Mouse (Mus musculus): ENCODE results near the gene Srp54c.
"Not testable (repeated sequence)": the region's sequence is repeated elsewhere in the genome, so short reads cannot be mapped to it uniquely, and the experiment has no call there.

Gene Srp54c

GRCm38 (mm10) chr12:55229626-55230519 is at the start of gene Srp54c:
Gene Srp54c, plus strand, starts transcription at chr12:55230168.
- not testable (repeated sequence) for DNase-seq (ENCODE audit: low spot score in 2 of 2)

GRCm38 (mm10) chr12:55187686-55188085 is 42.3 kb upstream of the Srp54c start:
- not testable (repeated sequence) for DNase-seq (ENCODE audit: low spot score in 2 of 2)

DNA sequence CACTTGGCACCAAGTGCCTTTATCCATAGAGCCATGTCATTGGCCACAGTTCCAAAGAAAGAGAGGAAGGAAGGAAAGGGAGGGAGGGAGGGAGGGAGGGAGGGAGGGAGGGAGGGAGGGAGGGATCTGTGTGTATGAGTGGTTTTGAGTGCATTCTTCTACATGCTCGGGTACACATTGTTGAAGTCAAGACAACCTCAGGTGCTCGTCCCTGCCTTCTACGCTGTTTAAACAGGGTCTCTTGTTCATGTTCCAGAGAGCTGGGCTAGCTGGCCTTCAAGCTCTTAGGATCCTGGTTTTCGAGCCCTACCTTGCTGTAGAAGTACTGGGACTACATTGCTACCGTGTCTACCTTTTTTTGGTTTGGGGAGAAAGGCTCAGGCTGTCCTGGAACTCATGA is 40.8 kb upstream of the Srp54c start:
- DNase-seq (ENCODE audit: low spot score in 2 of 2), result not testable (repeated sequence)

DNA sequence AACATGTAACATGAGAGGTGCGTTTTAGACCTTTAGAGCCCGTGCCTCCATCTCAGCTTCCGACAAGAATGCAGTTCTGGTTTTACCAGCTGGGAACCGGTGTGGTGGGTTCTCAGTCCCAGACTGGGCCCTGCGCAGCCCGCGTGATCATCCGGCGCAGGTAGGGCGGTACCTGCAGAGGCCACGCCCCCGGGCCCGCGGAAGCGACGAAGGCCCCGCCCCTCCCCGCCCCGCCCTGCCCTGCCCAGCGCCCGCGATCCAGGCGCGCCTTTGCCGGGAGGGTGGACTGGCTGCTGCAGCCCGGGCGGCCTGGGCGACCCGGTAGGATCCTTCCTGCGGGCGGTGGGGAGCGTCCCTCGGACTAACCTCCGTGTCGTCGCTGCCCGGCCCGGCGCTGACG is 30.7 kb upstream of the Srp54c start, which contains the start of gene 1700047I17Rik2:
1700047I17Rik2 (plus strand) TSS at position 287 of the 400 bp plus-strand sequence.
- DNase-seq (ENCODE audit: low spot score in 2 of 2), result not testable (repeated sequence)

GRCm38 (mm10) chr12:55199799-55200198 is 30.2 kb upstream of the Srp54c start:
- not testable (repeated sequence) for DNase-seq (ENCODE audit: low spot score in 2 of 2)

- DNase-seq (ENCODE audit: low spot score in 2 of 2), result not testable (repeated sequence)
These were observed 17.0 kb upstream of the Srp54c start for GRCm38 (mm10) chr12:55212944-55213343.

DNA sequence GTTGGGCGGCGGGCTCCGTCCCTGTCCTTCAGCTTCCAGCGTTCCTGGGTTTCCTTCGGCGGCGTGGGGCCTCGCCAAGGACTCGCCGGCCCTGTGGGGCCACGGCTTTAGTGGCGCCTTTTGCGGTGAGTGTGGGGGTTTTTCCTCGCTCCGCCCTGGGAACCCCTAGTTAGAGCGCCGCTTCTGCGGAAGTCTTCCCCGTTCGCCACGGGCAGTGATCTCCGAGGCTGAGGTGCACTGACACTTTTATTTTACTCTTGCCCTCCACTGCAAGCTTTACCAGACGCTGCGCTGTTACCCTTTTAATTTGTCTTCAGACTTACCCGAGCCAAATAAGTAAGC is 523 bp downstream of the Srp54c start:
- DNase-seq (ENCODE audit: low spot score in 2 of 2), result peak; percentile 9 to 20

GRCm38 (mm10) chr12:55242243-55242642 is 12.3 kb downstream of the Srp54c start:
- not testable (repeated sequence) for DNase-seq (ENCODE audit: low spot score in 2 of 2)

DNA sequence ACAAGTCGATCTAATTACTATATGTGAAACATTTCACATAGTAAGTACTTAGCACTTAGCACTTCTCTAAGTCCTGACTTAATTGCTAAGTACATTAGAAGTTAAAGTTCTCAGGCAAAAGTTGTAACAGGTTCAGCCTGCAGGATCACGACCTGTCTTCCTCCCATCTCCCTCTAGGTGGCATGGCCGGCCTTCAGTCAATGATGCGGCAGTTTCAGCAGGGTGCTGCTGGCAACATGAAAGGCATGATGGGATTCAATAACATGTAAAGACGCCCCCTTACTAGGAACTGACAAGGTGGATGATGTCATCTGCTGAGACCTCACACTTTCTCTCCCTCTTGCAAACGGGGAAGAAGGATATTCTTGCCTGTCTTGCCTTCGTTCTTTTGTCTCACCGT is 32.0 kb downstream of the Srp54c start:
- not testable (repeated sequence) for DNase-seq (ENCODE audit: low spot score in 2 of 2)

DNA sequence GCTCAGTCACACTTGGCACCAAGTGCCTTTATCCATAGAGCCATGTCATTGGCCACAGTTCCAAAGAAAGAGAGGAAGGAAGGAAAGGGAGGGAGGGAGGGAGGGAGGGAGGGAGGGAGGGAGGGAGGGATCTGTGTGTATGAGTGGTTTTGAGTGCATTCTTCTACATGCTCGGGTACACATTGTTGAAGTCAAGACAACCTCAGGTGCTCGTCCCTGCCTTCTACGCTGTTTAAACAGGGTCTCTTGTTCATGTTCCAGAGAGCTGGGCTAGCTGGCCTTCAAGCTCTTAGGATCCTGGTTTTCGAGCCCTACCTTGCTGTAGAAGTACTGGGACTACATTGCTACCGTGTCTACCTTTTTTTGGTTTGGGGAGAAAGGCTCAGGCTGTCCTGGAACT is 33.4 kb downstream of the Srp54c start:
- DNase-seq (ENCODE audit: low spot score in 2 of 2), result not testable (repeated sequence)

GRCm38 (mm10) chr12:55272243-55272642 is 42.3 kb downstream of the Srp54c start:
- no peak for DNase-seq (ENCODE audit: low spot score in 2 of 2)

GRCm38 (mm10) chr12:55277583-55277982 is 47.6 kb downstream of the Srp54c start:
- DNase-seq (ENCODE audit: low spot score in 2 of 2), result not testable (repeated sequence)

GRCm38 (mm10) chr12:55298112-55298511 is 68.1 kb downstream of the Srp54c start:
- DNase-seq (ENCODE audit: low spot score in 2 of 2), result no peak

DNA sequence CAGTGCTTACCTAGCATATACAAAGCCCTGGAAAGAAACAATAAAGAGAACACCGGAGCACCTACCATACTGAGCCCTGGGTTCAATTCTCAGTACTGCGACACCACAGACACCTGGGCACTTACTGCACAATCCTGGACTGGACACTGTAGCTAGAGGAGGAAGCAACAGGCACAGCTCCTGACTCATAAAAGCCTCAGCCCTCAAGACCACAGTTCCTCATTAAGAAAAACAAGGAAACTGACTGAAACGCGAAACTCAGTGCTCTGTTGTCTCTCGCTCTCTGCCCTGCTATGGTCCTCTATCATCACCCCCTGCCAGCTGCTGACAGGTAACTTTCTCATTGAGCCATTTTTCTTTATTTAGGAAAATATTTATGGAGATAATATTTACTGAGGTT is 69.4 kb downstream of the Srp54c start, which contains the start of gene 1110008L16Rik:
1110008L16Rik (plus strand) TSS at position 242 of the 400 bp plus-strand sequence.
- no peak for DNase-seq (ENCODE audit: low spot score in 2 of 2)

GRCm38 (mm10) chr12:55300820-55301351 is 70.9 kb downstream of the Srp54c start:
- no peak for DNase-seq (ENCODE audit: low spot score in 2 of 2)

- DNase-seq (ENCODE audit: low spot score in 2 of 2), result peak in 1 of 2 experiments; percentile 2
These were observed 71.7 kb downstream of the Srp54c start for GRCm38 (mm10) chr12:55301472-55302300.

DNA sequence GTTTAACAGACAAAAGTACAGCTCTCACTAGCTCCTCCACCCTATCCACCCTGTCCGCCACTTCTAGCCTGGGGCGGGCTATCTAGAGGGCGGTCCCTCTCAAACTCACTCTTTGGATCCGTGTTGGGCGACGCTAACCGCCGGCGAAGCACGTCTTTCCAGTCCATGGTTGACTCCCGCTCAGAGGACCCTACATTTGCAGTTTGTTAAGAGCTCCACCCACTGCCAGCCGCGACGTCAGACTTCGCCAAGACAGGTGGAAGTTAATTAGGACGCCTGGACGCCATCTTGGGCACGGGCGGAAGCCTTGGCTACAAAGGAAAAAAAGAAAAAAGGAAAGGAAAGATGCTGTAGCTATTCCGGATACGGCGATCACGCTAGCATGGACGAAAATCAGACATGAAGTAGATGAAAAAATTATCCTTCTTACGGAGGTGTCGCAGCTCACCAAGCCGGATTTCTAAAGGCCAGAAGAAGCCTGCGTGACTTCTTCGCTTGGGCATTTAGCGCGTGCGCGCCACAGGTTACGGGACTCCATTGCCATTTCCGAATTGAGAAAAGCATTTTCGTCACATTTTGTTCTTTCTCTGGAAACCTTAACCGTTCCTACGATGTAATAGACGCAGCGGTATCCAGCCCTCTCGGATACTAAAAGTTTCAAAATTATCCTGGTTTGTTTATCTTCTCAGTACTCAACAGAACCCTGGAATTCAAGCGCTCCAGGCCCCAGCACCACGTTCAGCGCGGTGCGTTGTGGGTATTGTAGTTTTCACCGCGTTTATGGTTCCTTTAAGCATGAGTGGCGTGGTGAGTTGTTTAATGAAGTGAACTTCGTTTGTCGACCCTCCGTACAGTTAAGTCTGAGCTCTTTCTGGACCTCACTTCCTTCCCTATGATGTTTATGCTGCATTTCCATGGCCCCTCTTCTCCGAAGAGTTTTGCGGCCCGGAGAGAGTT is 72.8 kb downstream of the Srp54c start, which contains the start of gene Ppp2r3c:
Ppp2r3c (minus strand) TSS at position 514 of the 957 bp plus-strand sequence.
- DNase-seq (ENCODE audit: low spot score in 2 of 2), result peak; percentile 88 to 91

- no peak for DNase-seq (ENCODE audit: low spot score in 2 of 2)
These were observed 76.4 kb downstream of the Srp54c start for GRCm38 (mm10) chr12:55306371-55306770.

DNA sequence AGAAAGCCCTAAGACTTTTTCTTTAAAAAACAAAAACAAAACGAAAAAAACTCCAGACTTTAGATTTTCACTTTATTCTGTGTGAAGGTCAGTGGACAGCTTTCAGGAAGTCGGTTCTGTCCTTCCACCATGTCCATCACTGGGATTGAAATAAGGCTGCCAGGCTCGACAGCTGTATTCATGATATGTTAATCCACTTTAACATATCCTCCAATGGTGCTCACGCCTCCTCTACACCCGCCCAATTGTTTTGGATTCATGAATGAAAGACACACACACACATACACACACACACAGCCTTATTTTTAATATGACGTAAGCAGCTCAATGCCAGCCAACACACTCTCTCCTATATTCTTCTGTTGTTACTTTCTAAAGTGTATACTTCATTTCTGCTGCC is 77.6 kb downstream of the Srp54c start:
- no peak for DNase-seq (ENCODE audit: low spot score in 2 of 2)

DNA sequence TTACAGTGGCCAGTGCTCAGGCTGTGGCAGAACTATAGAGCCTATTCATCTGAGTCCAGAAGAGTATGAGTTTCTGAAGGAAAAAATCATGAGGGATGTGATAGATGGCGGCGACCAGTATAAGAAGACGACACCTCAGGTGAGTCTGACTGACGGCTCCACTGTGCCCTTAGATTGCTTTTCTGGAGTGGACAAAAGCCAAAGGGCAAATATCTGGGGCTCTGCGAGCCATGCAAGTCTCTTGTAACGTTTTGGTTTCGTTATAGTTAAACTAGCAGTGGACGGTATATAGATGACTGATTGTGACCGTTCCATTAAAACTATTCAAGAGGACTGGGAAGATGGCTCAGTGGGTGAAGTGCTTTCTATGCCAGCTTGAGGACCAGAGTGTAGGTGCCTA is 78.8 kb downstream of the Srp54c start:
- no peak for DNase-seq (ENCODE audit: low spot score in 2 of 2)

GRCm38 (mm10) chr12:55309501-55309900 is 79.5 kb downstream of the Srp54c start:
- no peak for DNase-seq (ENCODE audit: low spot score in 2 of 2)

Measured in natural killer cell, adult 2 months (primary cell).